Mouse (Mus musculus): ENCODE results near the gene Pga5.

Pga5 gene

GRCm38 (mm10) chr19:10677915-10678771, at the start of gene Pga5:
Pga5 (minus strand) TSS chr19:10678071.
- DNase-seq: peak; percentile 88 to 94

GRCm38 (mm10) chr19:10724629-10725363, 46.9 kb upstream of the Pga5 start:
- no peak for DNase-seq

GRCm38 (mm10) chr19:10723649-10724048, 45.8 kb upstream of the Pga5 start:
- DNase-seq: no peak

GRCm38 (mm10) chr19:10723084-10723483, 45.2 kb upstream of the Pga5 start:
- no peak for DNase-seq

- no peak for DNase-seq
Measured at GRCm38 (mm10) chr19:10721064-10721463, 43.2 kb upstream of the Pga5 start.

GRCm38 (mm10) chr19:10720524-10720923, 42.7 kb upstream of the Pga5 start:
- DNase-seq: no peak

- no peak for DNase-seq
Measured at GRCm38 (mm10) chr19:10719751-10720150, 41.9 kb upstream of the Pga5 start.

GRCm38 (mm10) chr19:10718251-10718775, 40.4 kb upstream of the Pga5 start:
- peak in 1 of 2 experiments; percentile 33 for DNase-seq

- no peak for DNase-seq
Measured at GRCm38 (mm10) chr19:10715476-10715875, 37.6 kb upstream of the Pga5 start.

GRCm38 (mm10) chr19:10714682-10715475, 37.0 kb upstream of the Pga5 start:
- DNase-seq: peak; percentile 62 to 88

- no peak for DNase-seq
Measured at GRCm38 (mm10) chr19:10714168-10714567, 36.3 kb upstream of the Pga5 start.

- DNase-seq: no peak
Measured at GRCm38 (mm10) chr19:10713551-10713950, 35.7 kb upstream of the Pga5 start.

- DNase-seq: no peak
Measured at GRCm38 (mm10) chr19:10712646-10713045, 34.8 kb upstream of the Pga5 start.

- DNase-seq: no peak
Measured at GRCm38 (mm10) chr19:10712194-10712593, 34.3 kb upstream of the Pga5 start.

- DNase-seq: no peak
Measured at GRCm38 (mm10) chr19:10710751-10711150, 32.9 kb upstream of the Pga5 start.

GRCm38 (mm10) chr19:10710088-10710511, 32.2 kb upstream of the Pga5 start:
- DNase-seq: peak; percentile 72 to 87

- peak; percentile 96 to 98 for DNase-seq
Measured at GRCm38 (mm10) chr19:10709360-10710087, 31.7 kb upstream of the Pga5 start.

- DNase-seq: no peak
Measured at GRCm38 (mm10) chr19:10708900-10709299, 31.0 kb upstream of the Pga5 start.

- DNase-seq: no peak
Measured at GRCm38 (mm10) chr19:10707881-10708280, 30.0 kb upstream of the Pga5 start.

- DNase-seq: no peak
Measured at GRCm38 (mm10) chr19:10707087-10707875, 29.4 kb upstream of the Pga5 start.

- DNase-seq: peak in 1 of 2 experiments; percentile 41
Measured at GRCm38 (mm10) chr19:10703470-10703869, 25.6 kb upstream of the Pga5 start.
